Mouse (Mus musculus): ENCODE measurements around the gene Cnga4.
"Not testable (repeated sequence)": the region's sequence is repeated elsewhere in the genome, so short reads cannot be mapped to it uniquely, and the experiment has no call there.

The Cnga4 gene

GRCm38 (mm10) chr7:105416529-105416928 is 12.2 kb downstream of the Cnga4 start:
- DNase-seq (ENCODE audit: low spot score): no peak

GRCm38 (mm10) chr7:105418106-105418505 is 13.7 kb downstream of the Cnga4 start:
- no peak for DNase-seq (ENCODE audit: low spot score)

GRCm38 (mm10) chr7:105420903-105421302 is 16.5 kb downstream of the Cnga4 start:
- no peak for DNase-seq (ENCODE audit: low spot score)

- DNase-seq (ENCODE audit: low spot score): no peak
Measured at GRCm38 (mm10) chr7:105424368-105424767, 20.0 kb downstream of the Cnga4 start.

- no peak for DNase-seq (ENCODE audit: low spot score)
Measured at GRCm38 (mm10) chr7:105425424-105426043, 21.2 kb downstream of the Cnga4 start, which contains the start of gene Cckbr. Gene Cckbr, plus strand, starts transcription at chr7:105425731.

- no peak for DNase-seq (ENCODE audit: low spot score)
Measured at GRCm38 (mm10) chr7:105426051-105426450, 21.7 kb downstream of the Cnga4 start.

- DNase-seq (ENCODE audit: low spot score): no peak
Measured at GRCm38 (mm10) chr7:105432058-105432457, 27.7 kb downstream of the Cnga4 start.

- no peak for DNase-seq (ENCODE audit: low spot score)
Measured at GRCm38 (mm10) chr7:105433859-105434258, 29.5 kb downstream of the Cnga4 start.

- DNase-seq (ENCODE audit: low spot score): no peak
Measured at GRCm38 (mm10) chr7:105434798-105435197, 30.4 kb downstream of the Cnga4 start.

GRCm38 (mm10) chr7:105437979-105438772 is 33.8 kb downstream of the Cnga4 start:
- DNase-seq (ENCODE audit: low spot score): no peak

- no peak for DNase-seq (ENCODE audit: low spot score)
Measured at GRCm38 (mm10) chr7:105441426-105441825, 37.1 kb downstream of the Cnga4 start.

- DNase-seq (ENCODE audit: low spot score): no peak
Measured at GRCm38 (mm10) chr7:105445076-105445475, 40.7 kb downstream of the Cnga4 start.

GRCm38 (mm10) chr7:105453345-105453744 is 49.0 kb downstream of the Cnga4 start:
- DNase-seq (ENCODE audit: low spot score): not testable (repeated sequence)
